Mouse (Mus musculus) left cerebral cortex, postnatal 36 days (tissue): Measurements from ENCODE around the gene Nicn1. TPM values are rescaled to one million over a fixed set of nuclear protein-coding genes. Genes with fewer than 3 reads are reported as not detected.
"Not testable (repeated sequence)": the region's sequence is repeated elsewhere in the genome, so short reads cannot be mapped to it uniquely, and the experiment has no call there.

ENCODE experiments used
- DNase-seq, 2 experiments: peaks; one replicate each; pipeline ENCODE4 v3.0.0; 2021 to 2022; ENCODE audit warnings: low spot score in 2 of 2, mixed read lengths in 1 of 2
- intact Hi-C: fragments of 180-260 bp; cut with DNase I; formaldehyde crosslinking; loops from one replicate; pipeline ENCODE4 v1.15.1; 2025
- total RNA-seq, 2 experiments: library from RNA; stranded (reverse); gene quantifications; 2 replicates each; pipeline ENCODE4 v1.2.3; 2021

Gene Nicn1
- total RNA-seq, 2 experiments from 2014 or later = 116 to 131 TPM

DNA sequence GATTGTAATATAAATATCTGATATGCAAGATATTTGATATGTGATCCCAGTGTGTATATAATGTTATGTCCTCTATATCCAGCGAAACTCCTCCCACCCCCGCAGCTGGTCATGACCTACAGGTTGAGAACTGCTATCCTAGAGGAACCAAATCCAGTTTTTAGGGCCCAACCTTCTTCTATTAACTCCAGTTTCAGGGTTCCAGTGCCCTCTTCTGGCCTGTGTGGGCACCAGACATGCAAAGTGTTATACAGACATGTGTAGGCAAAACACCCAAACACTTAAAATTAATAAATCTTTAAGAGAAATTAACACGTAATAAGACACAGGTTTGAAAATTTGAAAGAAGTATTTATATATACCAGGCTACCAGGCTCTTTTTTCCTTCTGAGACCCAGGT is 27.3 kb downstream of the Nicn1 start:
- DNase-seq = no peak
- intact Hi-C loops = no loop called here

GRCm38 (mm10) chr9:108318462-108318861 is 28.2 kb downstream of the Nicn1 start:
- intact Hi-C loops = no loop called here
- DNase-seq = no peak

DNA sequence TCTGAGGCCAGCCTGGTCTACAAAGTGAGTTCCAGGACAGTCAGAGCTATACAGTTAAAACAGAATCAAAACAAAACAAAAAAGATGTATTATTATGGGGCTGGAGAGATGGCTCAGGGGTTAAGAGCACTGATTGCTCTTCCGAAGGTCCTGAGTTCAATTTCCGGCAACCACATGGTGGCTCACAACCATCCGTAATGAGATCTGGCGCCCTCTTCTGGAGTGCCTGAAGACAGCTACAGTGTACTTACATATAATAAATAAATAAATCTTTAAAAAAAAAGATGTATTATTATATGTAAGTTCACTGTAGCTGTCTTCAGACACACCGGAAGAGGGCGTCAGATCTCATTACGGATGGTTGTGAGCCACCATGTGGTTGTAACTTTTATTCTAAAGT is 31.8 kb downstream of the Nicn1 start:
- DNase-seq, intact Hi-C loops: not testable (repeated sequence)

GRCm38 (mm10) chr9:108324784-108325183 is 34.6 kb downstream of the Nicn1 start:
- intact Hi-C loops = no loop called here
- no peak for DNase-seq

DNA sequence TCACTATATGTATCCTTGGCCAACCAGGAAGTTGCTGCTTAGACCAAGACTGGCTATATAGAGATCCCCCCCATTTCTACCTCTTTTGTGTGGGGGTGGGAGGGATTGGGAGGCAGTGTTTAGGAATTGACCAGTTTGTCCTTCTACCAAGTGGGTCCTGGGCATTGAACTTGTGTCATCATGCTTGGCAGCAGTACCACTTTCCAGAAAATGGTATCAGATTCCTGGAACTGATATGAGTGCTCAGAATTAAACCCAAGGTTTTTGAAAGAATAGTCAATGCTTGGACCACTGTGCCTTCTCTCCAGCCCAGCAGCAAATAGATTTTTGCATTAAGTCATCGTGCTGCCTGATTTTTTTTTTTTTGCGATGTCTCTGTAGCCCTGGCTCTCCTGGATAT is 35.6 kb downstream of the Nicn1 start:
- intact Hi-C loops = no loop called here
- DNase-seq = no peak

DNA sequence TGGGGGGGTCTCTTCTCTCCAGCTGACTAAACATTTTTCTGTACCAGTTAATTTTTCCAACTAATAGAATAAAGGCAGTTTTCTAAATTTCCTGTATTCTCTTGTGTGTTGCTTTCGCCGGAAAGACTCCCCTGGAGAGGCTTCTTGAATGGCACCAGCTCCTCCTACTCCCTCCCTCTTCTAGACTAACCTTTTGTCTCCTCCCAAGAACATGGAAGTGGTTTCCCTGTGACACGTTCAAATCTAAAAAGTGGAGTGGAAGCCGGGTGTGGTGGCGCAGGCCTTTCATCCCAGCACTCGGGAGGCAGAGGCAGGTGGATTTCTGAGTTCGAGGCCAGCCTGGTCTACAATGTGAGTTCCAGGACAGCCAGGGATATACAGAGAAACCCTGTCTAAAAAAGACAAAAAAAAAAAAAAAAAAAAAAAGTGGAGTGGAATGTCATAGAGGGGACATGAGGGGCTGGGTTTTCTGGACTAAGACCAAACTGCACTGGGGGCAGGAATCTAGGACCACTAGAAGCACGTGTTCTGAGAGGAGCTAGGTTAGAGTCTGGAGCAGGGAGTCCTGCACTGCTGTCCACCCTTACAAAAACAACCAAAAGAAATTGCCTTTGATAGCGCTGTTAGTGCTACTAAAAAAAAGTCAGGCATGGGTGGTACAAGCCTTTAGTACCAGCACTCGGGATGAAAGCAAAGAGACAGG is 47.8 kb downstream of the Nicn1 start:
- intact Hi-C loops = no loop called here
- DNase-seq = no peak

DNA sequence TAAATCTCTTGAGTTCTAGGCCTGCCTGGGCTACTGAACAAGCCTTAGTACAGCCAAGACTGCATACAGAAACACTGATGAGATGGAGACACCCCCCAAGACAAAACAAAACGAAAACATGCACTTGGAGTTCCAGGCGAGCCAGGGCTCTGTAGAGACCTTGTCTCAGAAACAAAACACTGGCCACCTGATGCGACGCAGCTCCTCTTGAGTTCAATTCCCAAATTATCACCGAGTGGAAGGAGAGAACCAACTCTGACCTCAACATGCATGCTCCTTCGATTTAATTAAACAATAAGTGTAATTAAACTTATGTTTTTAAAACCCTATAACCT is 48.3 kb downstream of the Nicn1 start:
- intact Hi-C loops = no loop called here

DNA sequence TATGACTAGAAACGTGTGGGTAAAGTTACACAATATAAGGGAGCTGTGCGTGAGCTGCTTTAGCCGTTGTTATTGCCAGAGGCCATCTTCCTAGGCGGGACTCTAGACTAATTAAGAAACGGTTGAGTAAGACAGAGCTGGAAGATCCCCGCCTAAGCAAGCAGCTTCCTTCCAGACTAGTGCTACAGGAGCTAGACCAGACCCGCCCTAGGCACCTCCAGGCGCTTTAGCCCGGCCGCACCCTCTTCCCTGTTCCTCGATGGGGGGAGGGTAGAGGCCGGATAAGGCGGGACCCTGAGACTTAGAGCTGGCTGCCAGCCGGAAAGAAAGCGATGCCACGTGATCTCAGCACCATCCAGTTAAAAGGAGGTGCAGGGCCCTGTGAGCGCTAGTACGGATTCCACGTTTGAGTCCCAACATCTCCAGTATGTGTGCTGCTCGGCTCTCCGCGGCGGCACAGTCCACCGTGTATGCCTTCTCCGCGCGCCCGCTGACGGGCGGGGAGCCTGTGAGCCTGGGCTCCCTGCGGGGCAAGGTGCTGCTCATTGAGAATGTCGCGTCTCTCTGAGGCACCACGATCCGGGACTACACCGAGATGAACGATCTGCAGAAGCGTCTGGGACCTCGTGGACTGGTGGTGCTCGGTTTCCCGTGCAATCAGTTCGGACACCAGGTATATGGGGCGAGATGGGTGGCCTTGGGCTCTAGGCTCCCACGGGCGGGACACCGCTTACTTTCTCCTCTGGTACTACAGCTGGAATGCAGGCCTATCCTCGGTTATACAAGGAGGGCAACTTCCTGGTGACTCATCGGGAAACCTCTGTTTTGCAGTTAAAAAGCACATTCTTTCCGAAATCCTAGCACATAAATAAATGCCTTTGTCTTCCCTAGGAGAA is 48.9 kb downstream of the Nicn1 start, which contains the start of gene Gpx1:
Gene Gpx1, plus strand, starts transcription at position 18 of the 896 bp plus-strand sequence.
- intact Hi-C loops = no loop called here
- DNase-seq = peak; percentile 85 to 86

More for the DNA sequence above, 48.3 kb downstream of the Nicn1 start:
- no peak for DNase-seq

DNA sequence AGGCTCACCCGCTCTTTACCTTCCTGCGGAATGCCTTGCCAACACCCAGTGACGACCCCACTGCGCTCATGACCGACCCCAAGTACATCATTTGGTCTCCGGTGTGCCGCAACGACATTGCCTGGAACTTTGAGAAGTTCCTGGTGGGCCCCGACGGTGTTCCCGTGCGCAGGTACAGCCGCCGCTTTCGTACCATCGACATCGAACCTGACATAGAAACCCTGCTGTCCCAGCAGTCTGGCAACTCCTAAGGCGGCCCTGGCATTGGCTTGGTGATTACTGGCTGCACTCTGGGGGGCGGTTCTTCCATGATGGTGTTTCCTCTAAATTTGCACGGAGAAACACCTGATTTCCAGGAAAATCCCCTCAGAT is 49.6 kb downstream of the Nicn1 start:
- no peak for DNase-seq
- intact Hi-C loops = no loop called here

GRCm38 (mm10) chr9:108340258-108341138 is 50.3 kb downstream of the Nicn1 start:
- intact Hi-C loops = no loop called here
- no peak for DNase-seq

DNA sequence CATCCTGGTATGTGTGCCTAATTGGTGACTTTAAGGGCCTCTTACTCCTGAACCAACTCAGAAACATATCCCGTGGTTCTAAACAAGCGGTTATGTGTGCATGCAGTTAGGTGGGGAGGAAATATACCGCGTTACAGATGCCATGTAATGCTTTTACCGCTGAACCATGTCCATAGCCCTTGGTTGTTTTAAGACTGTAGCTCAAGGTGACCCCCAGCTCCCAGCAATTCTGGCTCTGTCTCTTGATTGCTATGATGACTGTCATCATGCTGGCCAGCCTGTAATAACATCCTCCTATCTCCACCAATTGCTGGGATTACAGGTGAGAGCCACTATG is 50.9 kb downstream of the Nicn1 start:
- intact Hi-C loops = no loop called here
- no peak for DNase-seq

- no peak for DNase-seq
- intact Hi-C loops = no loop called here
These were observed 51.6 kb downstream of the Nicn1 start for GRCm38 (mm10) chr9:108341801-108342200.

DNA sequence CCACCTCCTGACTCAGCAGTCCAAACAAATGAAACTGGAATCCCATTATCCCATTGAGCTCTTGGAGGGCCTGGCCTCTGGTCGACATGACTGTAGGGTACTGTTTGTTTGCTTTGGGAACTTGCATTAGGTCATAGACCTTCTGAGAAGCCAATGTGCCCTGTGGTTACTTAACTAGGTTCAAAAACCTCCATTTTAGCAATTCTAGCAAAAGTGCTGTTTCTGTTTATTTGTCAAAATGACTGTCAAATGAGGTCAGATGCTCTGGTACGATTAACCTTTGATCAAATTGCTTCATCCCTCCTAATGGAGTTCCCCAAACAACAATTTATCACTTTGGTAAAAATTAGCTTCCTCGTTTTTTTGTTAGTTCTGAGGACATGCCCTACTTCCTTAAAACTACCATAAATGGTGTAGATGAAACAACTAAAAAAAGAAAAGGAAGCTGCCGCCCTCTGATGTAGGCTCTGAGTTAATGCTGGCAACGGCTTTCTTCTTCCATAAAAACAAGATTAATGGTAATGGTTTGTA is 52.1 kb downstream of the Nicn1 start:
- intact Hi-C loops = no loop called here
- no peak for DNase-seq

DNA sequence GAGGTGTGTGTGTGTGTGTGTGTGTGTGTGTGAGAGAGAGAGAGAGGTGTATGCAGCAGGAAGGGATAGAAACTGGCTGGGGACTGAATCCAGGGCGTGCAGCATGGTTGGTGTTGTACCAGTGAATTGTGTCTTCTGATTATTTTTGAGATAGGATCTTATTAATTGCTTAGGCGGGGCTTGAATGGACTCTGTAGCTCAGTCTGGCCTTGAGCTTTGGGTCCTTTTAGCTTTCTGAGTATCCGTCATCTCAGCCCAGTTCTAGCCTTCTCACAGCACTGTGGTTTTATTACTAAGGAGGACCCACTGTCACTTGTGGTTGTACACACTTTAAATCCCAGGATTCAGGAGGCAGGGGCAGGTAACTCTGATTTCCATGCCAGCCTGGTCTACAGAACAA is 53.1 kb downstream of the Nicn1 start:
- intact Hi-C loops = no loop called here
- no peak for DNase-seq

GRCm38 (mm10) chr9:108343835-108344234 is 53.6 kb downstream of the Nicn1 start:
- DNase-seq = no peak
- intact Hi-C loops = no loop called here

GRCm38 (mm10) chr9:108344471-108344870 is 54.2 kb downstream of the Nicn1 start:
- DNase-seq = no peak
- intact Hi-C loops = no loop called here
